Mouse (Mus musculus) thymus, adult 2 months (tissue): ENCODE data around the gene Limk2. TPM values are rescaled to one million over a fixed set of nuclear protein-coding genes. Genes with fewer than 3 reads are reported as not detected.

Experiments used
- DNase-seq: peaks from one replicate; pipeline ENCODE4 v3.0.0; 2021
- H3K27ac ChIP-seq: fragments of 200-500 bp; 2 replicates; pipeline ENCODE4 v1.5.1; 2012; ENCODE audit warnings: low read length, control low read depth; ENCODE audit not compliant: control insufficient read depth, insufficient read depth
- H3K27me3 ChIP-seq: fragments of 200-500 bp; 2 replicates; pipeline ENCODE4 v1.6.1; 2012; ENCODE audit warnings: mild to moderate bottlenecking, low read length, moderate library complexity, mixed read lengths; ENCODE audit not compliant: control insufficient read depth, insufficient read depth
- H3K36me3 ChIP-seq: fragments of 200-500 bp; 2 replicates; pipeline ENCODE4 v1.6.1; 2012; ENCODE audit warnings: mild to moderate bottlenecking, low read length, moderate library complexity; ENCODE audit not compliant: control insufficient read depth, insufficient read depth
- H3K4me1 ChIP-seq: fragments of 200-500 bp; replicated peaks from 2 replicates; pipeline ENCODE4 v1.6.1; 2012; ENCODE audit warnings: low read length; ENCODE audit not compliant: control insufficient read depth, insufficient read depth
- H3K4me3 ChIP-seq: fragments of 200-500 bp; 2 replicates; pipeline ENCODE4 v1.5.1; 2012; ENCODE audit warnings: mild to moderate bottlenecking, low read length, control low read depth, moderate library complexity; ENCODE audit not compliant: control insufficient read depth, insufficient read depth
- CTCF ChIP-seq: fragments of 200-500 bp; IDR thresholded peaks from 2 replicates; pipeline ENCODE4 v1.5.1; 2012; ENCODE audit warnings: mild to moderate bottlenecking, control low read depth, low read length, moderate library complexity, borderline replicate concordance; ENCODE audit not compliant: control insufficient read depth, poor library complexity, insufficient read depth; ENCODE audit errors: extremely low read depth
- POLR2A ChIP-seq: fragments of 200-500 bp; IDR thresholded peaks from 2 replicates; pipeline ENCODE4 v1.6.1; 2012; ENCODE audit warnings: mild to moderate bottlenecking, low read length, control low read depth, moderate library complexity; ENCODE audit not compliant: control insufficient read depth, poor library complexity, insufficient read depth; ENCODE audit errors: extremely low read depth
- WGBS: fragments of 180-500 bp; shearing (Covaris S2); methylation state at CpG from one replicate; pipeline ENCODE4 v1.1.7; 2018; 5-methylcytosine and 5-hydroxymethylcytosine counted together
- polyA plus RNA-seq: library from polyadenylated mRNA; depleted of rRNA; stranded (reverse); fragments of >200 nt; gene quantifications from 2 replicates; pipeline ENCODE4 v1.2.3, GENCODE M21; 2012

Gene Limk2
- polyA plus RNA-seq, 1 experiment, result 185 TPM

DNA sequence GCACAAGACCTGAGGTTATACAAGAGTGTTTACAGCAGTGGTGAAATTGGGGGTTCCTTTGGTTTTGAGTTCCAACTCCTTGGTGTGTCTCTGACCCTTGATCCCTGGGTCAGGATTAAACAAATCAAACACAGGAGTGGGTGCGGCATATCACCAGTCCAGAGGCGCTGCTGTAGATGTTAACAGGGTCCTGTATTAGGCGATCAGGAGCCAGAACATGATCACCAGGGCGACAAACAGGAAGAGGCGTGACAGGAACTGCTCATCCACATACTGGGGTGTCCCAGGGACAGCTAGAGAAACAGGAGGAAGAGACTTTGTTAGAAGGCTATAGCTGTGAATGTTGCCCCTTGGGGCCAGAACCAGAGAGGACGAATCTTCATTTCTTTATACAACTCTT, 8.8 kb upstream of the Limk2 start:
- TF ChIP-seq POLR2A, result no peak
- no peak for TF ChIP-seq CTCF
- WGBS, result 86% methylated on average over 6 of the region's 6 CpGs
- H3K27ac ChIP-seq, result no peak overlapping the region
- H3K4me3 ChIP-seq, result no peak overlapping the region
- no peak for DNase-seq
- H3K4me1 ChIP-seq, result no peaks in the 10 kb centered on the region
- H3K36me3 ChIP-seq, result peaks cover 26% of the 10 kb centered on the region
- H3K27me3 ChIP-seq, result no peaks in the 10 kb centered on the region

DNA sequence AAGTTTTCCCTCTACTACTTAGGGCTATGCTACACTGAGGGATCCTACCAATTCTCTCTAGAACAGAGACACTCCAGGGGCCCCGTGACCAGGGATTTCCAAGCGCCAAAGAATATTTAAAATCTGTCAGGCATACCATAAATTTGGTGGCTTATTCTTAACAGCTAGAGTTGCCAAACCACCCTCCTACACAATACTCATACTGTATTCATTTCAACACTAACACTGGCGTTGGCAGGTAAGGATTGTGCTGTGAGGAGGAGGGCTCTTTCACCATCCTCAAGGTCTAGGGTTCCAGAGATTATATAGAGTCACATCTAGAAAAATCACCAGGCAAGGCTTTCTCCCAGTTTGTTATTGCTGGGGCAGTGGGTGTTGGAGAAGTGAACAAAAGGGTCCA, 7.4 kb upstream of the Limk2 start:
- DNase-seq, result no peak
- TF ChIP-seq POLR2A, result no peak
- 98% methylated on average over 3 of the region's 3 CpGs for WGBS
- Histone ChIP-seq H3K27me3 (no peaks in the 10 kb centered on the region), H3K27ac (no peak overlapping the region), H3K4me1 (no peaks in the 10 kb centered on the region), H3K4me3 (no peak overlapping the region), H3K36me3 (peaks cover 26% of the 10 kb centered on the region)

DNA sequence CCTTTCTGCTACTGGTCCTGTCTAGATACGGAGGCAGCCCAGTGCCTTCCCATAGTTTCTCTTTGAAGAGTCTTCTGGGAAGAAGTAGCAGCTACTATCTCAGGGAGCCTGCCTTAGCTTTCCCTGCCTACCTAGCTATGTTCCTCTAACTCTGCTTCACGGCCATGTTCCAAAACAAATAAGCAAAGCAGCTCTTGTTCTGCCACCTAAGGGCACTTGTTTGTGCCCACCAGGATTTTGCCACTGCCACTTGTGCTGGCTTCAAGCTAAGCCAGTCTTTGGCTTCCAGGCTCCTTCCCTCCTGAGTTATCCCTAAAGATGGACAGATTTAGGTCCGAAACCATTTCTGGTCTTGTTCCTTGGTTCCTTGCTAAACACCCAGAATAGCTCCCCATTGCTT, 3.1 kb upstream of the Limk2 start:
- no peak for TF ChIP-seq CTCF
- no peak for TF ChIP-seq POLR2A
- no peaks in the 10 kb centered on the region for H3K27me3 ChIP-seq
- WGBS, result 93% methylated on average over 3 of the region's 3 CpGs

DNA sequence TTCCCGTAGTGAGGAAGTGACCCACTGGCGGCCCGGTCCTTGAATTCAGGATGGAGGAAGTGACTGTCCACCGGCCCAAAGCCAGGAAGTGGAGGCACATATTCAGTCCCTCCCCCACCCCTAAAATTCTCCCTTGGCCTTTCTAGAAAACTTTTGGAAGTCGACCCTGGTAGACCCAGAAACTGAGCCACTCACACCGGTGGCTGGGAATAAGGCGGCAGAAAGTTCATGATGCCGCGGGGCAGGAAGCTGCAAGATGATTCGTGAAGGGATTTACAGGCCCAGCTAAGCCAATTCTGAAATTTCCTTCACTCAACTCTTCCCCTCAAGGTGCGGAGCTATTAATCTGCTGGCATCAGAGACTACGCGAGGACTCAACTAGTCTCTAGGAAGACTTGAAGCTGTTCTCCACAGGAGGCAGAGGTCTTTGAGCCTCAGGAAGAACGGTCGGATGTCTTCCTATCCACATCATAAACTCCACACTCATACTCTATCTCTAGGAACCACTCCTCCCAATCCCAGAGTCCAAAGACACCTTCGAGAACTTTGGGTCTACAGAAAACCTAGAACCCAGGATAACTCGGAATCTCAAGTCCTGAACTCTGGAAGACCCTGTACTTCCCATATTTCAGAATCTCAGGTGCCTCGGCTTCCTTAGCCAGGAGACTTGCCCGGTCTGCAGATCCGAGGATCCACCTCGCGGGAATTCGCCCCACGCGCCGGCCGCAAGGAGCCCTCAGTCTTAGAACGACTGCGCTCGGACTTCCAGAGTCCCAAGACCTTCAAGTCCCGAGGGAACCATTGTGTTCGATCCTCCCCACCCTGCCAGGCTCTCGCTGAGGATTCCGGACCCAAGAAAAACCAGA, 625 bp downstream of the Limk2 start:
- peak overlapping the region; percentile 84 for H3K4me3 ChIP-seq
- peaks cover 10% of the 10 kb centered on the region for H3K4me1 ChIP-seq
- no peak overlapping the region for H3K27ac ChIP-seq
- no peaks in the 10 kb centered on the region for H3K27me3 ChIP-seq
- 6% methylated on average over 34 of the region's 34 CpGs for WGBS
- peak; percentile 11 for DNase-seq
- no peak for TF ChIP-seq POLR2A
- TF ChIP-seq CTCF, result no peak; the same call in 1 of the 2 replicates
- H3K36me3 ChIP-seq, result no peaks in the 10 kb centered on the region

More for the DNA sequence above, 3.1 kb upstream of the Limk2 start:
- Histone ChIP-seq H3K27ac (no peak overlapping the region), H3K4me1 (peaks cover 8% of the 10 kb centered on the region), H3K36me3 (peaks cover 9% of the 10 kb centered on the region), H3K4me3 (no peak overlapping the region)
- no peak for DNase-seq

DNA sequence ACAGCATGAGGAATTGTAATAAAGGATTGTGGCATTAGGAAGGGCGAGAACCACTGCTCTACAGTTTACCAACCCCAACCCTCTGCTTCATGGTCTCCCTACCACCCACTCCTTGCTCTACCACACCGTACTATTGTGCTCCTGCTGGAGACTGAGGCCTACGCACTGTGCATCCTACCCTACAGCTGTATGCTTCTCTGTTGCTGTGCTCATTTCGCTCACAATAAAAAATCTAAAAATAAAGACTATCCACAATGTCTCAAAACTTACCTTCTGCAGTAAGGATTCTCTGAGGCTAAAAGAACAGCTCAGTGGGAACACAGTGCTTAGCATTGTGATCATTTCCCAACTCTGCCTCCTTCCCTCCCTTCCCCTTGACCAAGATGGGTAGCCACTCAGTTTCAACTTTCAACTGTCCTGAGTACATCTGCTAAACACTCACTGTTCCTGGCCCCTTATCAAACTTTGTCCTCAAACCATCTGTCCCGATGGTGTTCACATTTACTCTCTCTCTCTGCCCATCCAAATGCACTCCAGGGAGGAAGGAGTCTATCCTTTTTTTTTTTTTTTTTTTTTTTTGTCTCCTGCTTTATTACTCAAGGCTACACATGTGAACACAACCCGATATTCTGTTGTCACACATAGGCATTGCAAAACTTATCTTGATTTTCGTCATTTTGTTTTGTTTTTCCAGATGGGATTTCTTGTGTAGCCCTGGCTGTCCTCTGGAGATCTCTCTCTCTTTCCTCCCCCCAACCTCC, 4.5 kb downstream of the Limk2 start:
- H3K36me3 ChIP-seq, result no peaks in the 10 kb centered on the region
- H3K4me3 ChIP-seq, result no peak overlapping the region
- DNase-seq, result no peak
- H3K4me1 ChIP-seq, result peaks cover 10% of the 10 kb centered on the region
- no peaks in the 10 kb centered on the region for H3K27me3 ChIP-seq
- WGBS, result 94% methylated on average over 7 of the region's 7 CpGs
- H3K27ac ChIP-seq, result no peak overlapping the region
- TF ChIP-seq POLR2A (no peak), CTCF (no peak)

DNA sequence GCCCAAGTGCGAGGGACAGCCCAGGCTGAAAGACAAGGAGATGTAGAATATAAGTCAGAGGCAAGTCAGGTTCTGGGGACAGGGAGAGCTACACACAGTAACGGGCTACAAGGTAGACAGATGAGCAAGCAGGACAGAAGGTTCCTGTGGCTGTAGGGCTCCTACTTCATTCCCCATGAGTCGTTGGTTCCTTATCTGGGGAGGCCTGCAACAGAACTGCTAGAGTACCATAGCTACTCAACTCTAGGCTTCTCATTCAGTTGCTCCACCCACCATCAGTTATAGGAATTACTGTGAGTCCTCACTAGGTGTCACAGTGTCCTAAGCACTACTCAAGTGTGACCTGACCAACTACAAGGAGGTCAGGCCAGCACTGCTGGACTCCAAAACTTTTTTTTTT, 6.0 kb downstream of the Limk2 start:
- H3K27me3 ChIP-seq, result no peaks in the 10 kb centered on the region
- 87% methylated on average over 3 of the region's 3 CpGs for WGBS
- TF ChIP-seq CTCF (no peak), POLR2A (no peak)
- H3K4me3 ChIP-seq, result no peak overlapping the region
- peaks cover 7% of the 10 kb centered on the region for H3K4me1 ChIP-seq
- DNase-seq, result no peak
- no peaks in the 10 kb centered on the region for H3K36me3 ChIP-seq
- no peak overlapping the region for H3K27ac ChIP-seq
